Mouse (Mus musculus) embryonic facial prominence, embryonic 10.5 days (tissue): Measurements from ENCODE around the gene Zfp607b. TPM values are rescaled to one million over a fixed set of nuclear protein-coding genes. Genes with fewer than 3 reads are reported as not detected.

Experiments used
- polyA plus RNA-seq: library from polyadenylated mRNA; unstranded; fragments of >200 nt; fragmentation: Nextera tagmentation; extraction: Ambion mirVana; gene quantifications from 2 replicates; pipeline ENCODE4 v1.2.1, GENCODE M21; 2016

Zfp607b gene
- polyA plus RNA-seq, 1 experiment from 2014 or later, result 5.0 TPM

Other genes starting within 250 kb of the Zfp607b start
- gene Sptbn4, start 241.7 kb upstream of the Zfp607b start, polyA plus RNA-seq, result 0.19 and 0.35 TPM in 2 replicates
- gene Blvrb, start 241.4 kb upstream of the Zfp607b start, polyA plus RNA-seq, result 31.9 and 35.2 TPM in 2 replicates
- 26.2 and 26.5 TPM in 2 replicates for gene Sertad3, start 215.6 kb upstream of the Zfp607b start, polyA plus RNA-seq
- 24.0 and 25.1 TPM in 2 replicates for gene Sertad1, start 202.4 kb upstream of the Zfp607b start, polyA plus RNA-seq
- 3.8 and 4.2 TPM in 2 replicates for gene Prx, start 190.0 kb upstream of the Zfp607b start, polyA plus RNA-seq
- gene Hipk4, start 166.1 kb upstream of the Zfp607b start, polyA plus RNA-seq, result 0.45 and 0.60 TPM in 2 replicates
- gene Pld3, start 136.1 kb upstream of the Zfp607b start, polyA plus RNA-seq, result 40.5 and 41.4 TPM in 2 replicates
- gene 2310022A10Rik, start 136.1 kb upstream of the Zfp607b start, polyA plus RNA-seq, result 40.8 and 41.1 TPM in 2 replicates
- 95.3 and 101 TPM in 2 replicates for gene Akt2, start 97.8 kb upstream of the Zfp607b start, polyA plus RNA-seq
- gene Ttc9b, start 35.4 kb upstream of the Zfp607b start, polyA plus RNA-seq, result 1.6 and 1.9 TPM in 2 replicates
- 9.0 and 9.2 TPM in 2 replicates for gene Map3k10, start 14.7 kb upstream of the Zfp607b start, polyA plus RNA-seq
- 57.1 and 58.6 TPM in 2 replicates for gene Zfp60, start 42.0 kb downstream of the Zfp607b start, polyA plus RNA-seq
- gene Zfp626, start 117.9 kb downstream of the Zfp607b start, polyA plus RNA-seq, result 1.9 and 2.4 TPM in 2 replicates
- gene Zfp59, start 149.3 kb downstream of the Zfp607b start, polyA plus RNA-seq, result 10.1 and 10.2 TPM in 2 replicates
- gene Zfp607a, start 168.2 kb downstream of the Zfp607b start, polyA plus RNA-seq, result 3.6 and 3.9 TPM in 2 replicates
- 9.8 and 10.9 TPM in 2 replicates for gene Zfp974, start 240.1 kb downstream of the Zfp607b start, polyA plus RNA-seq